Mouse (Mus musculus): ENCODE results near the gene Espnl.
A peak's percentile ranks its signal among the peaks of the same experiment; 100 is the strongest.

Espnl gene

GRCm38 (mm10) chr1:91324646-91325045, 2.8 kb downstream of the Espnl start:
- DNase-seq: no peak

DNA sequence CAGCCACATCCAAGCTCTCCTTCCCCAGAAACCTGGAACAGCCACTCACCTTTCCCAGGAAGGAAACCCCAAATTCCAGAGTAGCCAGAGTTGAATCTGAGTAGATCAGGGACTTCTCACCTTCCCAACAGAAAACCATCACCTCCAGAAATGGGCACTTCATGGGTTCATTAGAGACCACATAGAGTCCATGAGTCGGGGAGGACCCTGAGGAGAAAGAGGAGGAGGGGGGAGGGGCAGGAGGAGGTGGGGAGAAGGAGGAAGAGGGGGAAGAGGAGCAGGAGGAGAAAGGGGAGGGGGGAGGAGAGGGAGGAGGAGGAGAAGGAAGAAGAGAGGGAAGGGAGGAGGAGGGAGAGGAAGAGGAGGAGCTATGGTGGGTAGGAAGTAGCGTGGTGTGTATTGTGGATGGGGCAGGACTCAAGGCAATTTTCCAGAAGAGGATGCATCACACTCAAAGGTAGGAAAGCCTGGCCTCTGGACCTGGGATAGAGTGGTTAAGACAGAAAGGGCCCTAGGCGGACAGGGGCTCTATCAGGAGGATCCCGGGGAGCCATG, 3.7 kb downstream of the Espnl start:
- DNase-seq: no peak

DNA sequence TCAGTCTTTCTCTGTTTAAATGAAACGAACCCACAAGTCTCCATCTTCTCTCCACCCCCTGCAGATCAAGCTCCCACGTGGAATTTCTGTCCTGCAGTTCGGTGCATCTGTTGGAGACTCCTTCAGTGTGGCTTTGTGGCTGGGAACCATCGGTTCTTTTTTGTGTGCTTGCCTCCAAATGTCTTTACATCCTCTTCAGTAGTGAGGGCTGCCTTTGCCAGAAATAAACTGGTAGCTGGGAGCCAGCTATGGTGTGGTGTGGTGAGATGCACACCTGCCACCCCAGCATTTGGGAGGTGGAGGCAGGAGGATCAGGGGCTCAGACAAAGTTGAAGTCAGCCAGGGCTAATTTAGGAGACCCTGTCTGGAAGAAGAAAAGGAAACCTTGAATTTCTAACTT, 10.2 kb downstream of the Espnl start:
- DNase-seq: no peak

DNA sequence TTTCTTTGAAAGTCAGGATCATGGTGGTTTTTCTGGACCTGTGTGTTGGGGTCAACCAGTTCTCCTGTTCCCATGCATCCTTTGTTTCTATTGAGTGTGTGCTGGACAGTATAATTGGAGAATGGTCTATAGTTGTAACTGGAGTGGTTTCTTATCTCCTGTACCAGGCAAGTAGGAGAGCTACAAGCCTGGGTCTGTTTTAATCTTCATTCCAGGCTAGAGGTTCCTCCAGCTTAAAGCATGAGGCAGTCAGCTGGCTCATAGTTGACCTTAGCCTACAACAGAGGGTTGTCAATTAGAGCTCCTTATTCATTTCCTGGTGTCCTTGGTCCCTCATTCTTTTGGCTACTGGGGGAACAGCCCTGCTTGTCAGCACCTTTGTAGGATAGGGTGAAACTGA, 11.7 kb downstream of the Espnl start:
- no peak for DNase-seq

DNA sequence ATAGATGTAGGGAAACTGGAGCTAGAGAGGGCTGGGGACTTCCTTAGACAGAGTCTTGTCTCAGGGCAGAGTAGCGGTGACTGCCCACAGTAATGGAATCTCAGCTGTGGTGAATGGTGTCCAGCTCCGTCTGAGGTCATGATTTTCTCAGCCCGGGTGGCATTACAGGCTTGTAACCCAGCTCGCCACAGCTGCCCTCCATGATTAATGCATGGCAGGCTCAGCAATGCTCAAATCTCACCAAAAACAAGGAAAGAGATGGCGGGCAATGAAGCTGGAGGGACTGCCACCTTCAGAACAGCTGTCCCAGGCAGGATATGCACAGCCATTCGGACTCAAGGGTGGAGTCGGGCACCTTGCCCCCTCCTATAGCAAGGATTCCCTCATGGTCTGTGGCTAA, 15.5 kb downstream of the Espnl start:
- DNase-seq: no peak

GRCm38 (mm10) chr1:91344001-91344400, 22.1 kb downstream of the Espnl start:
- no peak for DNase-seq

- peak; percentile 51 to 77 for DNase-seq
These were observed 23.2 kb downstream of the Espnl start for GRCm38 (mm10) chr1:91344921-91345685.

DNA sequence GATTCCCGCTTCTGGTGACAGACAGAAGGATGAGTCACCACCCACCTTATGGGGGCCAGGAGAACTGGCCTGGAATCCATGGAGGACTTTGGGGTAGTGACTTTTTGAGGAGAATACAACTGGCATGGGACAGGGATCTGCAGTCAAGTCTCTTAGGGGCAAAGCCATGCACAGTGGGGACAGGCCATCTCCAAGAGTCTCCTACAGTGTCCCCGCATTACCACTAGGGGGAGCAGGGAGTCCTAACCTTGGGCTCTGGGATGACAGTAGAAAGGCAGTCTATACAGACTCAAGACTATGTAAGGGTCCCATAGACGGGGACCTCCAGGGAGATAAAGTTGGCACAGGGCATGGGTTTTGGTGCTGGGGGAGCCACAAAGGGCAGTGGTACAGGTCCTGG, 25.0 kb downstream of the Espnl start:
- DNase-seq: peak; percentile 61 to 79

DNA sequence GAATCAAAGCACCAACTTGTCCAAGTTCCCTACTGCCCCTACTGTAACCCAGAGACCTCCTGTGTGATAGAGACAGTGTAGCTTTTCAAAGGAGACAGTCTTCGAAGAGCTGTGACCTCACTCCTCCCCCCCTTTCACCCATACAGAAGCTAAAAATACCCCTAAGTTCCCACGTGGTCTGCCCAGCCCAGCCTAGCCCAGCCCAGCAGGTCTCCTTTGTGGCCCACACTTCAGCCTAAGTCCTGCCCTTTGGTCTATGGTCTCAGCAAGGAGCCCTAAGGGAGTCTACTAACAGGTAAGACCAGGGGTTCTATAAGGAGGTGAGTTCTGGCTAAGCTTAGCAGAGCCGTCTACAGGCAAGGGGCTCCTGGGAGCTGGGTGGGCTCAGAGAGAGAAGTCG, 29.0 kb downstream of the Espnl start, which contains the start of gene Klhl30:
Gene Klhl30, plus strand, starts transcription at position 176 of the 400 bp plus-strand sequence.
- no peak for DNase-seq

- no peak for DNase-seq
These were observed 29.4 kb downstream of the Espnl start for GRCm38 (mm10) chr1:91351249-91351648.

GRCm38 (mm10) chr1:91352277-91352676, 30.4 kb downstream of the Espnl start:
- no peak for DNase-seq

- DNase-seq: no peak
These were observed 34.2 kb downstream of the Espnl start for GRCm38 (mm10) chr1:91356105-91356504.

- no peak for DNase-seq
These were observed 40.2 kb downstream of the Espnl start for GRCm38 (mm10) chr1:91362113-91362512.

GRCm38 (mm10) chr1:91364822-91365644, 43.2 kb downstream of the Espnl start:
- DNase-seq: no peak

GRCm38 (mm10) chr1:91365816-91366214, 43.9 kb downstream of the Espnl start:
- DNase-seq: no peak

GRCm38 (mm10) chr1:91366215-91367108, 44.6 kb downstream of the Espnl start, which contains the start of gene Erfe:
Gene Erfe (plus strand): TSS chr1:91366430.
- peak; percentile 42 to 86 for DNase-seq

DNA sequence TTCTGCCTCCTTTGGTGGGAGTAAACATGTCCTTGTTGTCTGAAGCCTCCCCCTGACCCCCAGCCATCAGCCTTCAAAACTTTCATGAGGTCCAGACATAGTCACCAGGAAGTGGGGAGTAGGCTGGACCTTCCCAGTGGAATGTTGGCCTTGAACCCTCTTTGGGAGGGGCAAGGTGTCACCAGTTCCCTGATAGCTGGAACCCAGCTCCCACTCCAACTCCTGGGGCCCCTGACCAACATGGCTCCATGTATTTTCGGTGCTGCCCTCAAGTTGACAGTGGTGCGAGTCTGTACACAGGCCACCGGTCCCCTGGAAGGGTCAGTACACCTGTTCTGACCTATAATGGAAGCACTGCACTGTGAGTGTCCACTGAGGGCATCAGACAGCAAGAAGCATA, 45.4 kb downstream of the Espnl start:
- DNase-seq: no peak

DNA sequence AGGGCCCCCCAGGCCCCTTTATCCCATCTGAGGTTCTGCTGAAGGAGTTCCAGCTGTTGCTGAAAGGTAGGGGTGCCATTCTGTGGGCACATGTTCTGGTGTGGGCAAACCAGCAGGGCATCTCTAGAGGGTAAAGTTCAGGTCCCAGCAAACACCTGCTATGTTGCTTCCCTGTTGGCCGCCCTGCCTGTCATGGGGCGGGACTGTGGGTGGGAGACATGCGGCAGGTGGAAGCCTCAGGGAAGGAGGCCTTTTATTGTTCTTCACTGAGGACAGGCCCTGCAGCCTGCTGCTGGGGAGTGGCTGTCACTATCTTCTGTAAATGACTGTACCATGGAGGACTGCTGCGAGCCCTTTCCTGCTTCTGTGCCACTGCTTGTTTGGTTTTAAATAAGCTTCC, 47.5 kb downstream of the Espnl start:
- peak in 1 of 2 experiments; percentile 27 for DNase-seq

GRCm38 (mm10) chr1:91370055-91370454, 48.2 kb downstream of the Espnl start:
- DNase-seq: no peak

GRCm38 (mm10) chr1:91373414-91373835, 51.5 kb downstream of the Espnl start:
- DNase-seq: no peak

DNA sequence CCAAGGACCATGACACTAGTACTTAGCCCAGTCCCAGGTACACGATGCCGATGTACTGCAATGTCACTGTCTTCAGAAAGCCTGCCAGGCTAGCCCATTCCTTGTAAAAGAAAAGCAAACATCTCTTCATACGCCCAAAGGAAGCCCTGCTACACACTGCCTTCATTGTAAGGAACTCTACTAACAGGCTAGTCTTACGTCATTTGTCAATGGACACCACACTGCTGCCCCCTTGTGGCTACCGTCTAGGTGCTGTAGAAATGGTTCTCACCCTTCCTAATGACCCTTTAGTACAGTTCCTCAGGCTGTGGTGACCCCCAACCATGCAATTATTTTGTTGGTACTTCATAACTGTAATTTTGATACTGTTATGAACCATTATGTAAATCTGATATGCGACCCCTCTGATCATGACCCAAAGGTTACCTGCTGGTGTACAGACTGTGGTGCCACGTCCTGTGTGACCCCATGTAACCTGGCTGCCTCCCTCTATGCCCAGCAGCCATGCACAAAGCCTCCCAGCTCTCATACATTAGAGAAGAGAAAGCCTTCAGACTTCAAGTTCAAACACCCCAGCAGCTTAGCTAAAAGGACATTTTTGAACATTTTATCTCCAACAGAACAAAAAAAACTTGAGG, 58.7 kb downstream of the Espnl start:
- DNase-seq: peak; percentile 77 to 92

DNA sequence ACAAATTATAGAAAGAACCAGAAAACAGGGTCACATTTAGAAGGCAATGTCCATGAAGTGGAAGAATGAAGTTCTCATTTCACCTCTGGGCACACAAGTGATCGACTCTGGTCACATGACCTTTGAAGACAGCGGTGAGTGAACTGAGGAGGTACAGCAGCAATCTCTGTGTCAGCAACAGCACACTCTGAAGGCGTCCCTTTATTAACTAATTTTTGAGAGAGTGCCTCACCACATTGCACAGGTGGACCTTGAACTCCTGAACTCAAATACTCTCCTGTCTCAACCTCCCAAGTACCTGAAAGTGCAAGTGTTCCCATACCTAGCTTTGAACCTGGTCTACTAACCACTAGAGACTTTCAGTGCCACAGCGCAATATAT, 59.2 kb downstream of the Espnl start:
- DNase-seq: peak; percentile 25 to 27
